Mouse (Mus musculus): ENCODE data around the gene Fgfr2.

Fgfr2 gene

DNA sequence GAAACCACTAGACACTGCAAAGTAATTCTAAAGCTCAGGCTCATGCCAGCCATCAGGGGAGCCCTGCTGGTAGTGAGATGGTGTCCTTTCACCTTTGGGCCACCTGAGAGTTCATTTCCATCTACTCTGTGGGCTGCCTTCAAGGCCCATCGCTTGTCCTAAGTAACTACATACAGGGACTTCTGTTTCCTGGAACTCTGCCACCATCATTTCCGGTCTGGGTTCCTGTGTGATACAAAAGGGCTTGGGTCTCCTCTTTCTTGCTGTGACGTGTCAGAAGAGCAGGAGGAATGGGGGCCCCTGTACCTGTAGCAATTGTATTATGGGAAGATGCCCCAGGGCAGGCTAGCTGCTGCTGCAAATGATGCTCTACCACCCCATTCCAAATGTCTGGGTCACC is 884.2 kb downstream of the Fgfr2 start:
- DNase-seq, result peak; percentile 43

DNA sequence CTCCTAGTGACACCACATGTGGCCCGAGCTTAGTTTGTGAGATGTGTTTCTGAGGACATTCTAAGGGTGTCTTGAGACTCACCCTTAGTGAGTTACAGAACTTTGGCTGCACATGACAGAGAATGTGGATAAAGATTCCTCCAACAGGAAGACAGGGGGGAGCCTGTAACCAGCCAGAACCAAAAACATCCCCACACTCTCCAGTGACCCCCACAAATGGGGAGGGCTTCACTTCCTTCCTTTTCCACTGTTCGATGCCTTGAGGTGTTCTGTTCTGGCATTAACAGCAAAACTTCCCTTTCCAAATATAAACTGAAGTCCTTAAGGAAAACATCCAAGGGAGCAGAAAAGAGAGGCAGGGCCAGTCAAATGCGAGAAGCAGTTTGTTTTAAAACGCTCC is 886.0 kb downstream of the Fgfr2 start:
- peak; percentile 65 for DNase-seq

- DNase-seq, result peak; percentile 48
These were observed 886.4 kb downstream of the Fgfr2 start for GRCm38 (mm10) chr7:132236789-132237188.

GRCm38 (mm10) chr7:132234250-132234649 is 888.9 kb downstream of the Fgfr2 start:
- DNase-seq, result no peak

DNA sequence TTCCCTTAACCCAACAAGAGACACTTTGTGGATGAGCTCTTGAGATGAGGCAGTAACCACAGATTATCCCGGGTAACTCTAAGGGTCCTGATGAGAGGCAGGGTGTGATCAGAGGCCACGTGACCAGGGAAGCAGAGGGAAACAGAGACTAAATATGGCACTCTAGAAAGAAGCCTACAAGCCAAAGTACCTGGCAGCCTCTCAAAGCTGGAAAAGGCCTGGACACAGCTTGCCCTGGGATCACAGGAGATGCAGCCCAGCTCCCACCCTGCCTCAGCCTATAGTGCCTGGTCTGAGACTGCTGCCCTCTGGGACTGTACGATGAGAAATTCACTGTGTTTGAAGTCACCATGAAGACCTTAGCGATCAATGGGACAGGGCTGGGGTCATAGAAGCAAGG is 889.4 kb downstream of the Fgfr2 start:
- DNase-seq, result no peak

- DNase-seq, result no peak
These were observed 890.2 kb downstream of the Fgfr2 start for GRCm38 (mm10) chr7:132232937-132233336.

DNA sequence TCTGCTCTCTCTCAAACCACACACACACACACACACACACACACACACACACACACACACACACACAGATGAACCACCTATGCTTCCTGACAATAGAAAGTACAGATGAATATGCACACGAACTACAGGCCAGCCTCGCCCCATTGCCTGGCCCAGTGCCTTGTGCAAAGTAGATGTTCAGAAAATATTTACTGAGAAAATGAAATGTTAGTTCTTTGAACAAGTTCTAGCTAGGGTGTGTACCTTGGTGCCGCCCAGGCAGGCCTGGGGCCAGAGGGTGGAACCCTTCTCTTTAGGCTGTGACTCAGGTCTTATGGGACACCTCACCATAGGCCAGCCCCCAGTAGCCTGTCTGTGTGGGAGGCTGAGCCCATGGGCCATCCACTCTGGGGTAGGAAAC is 891.7 kb downstream of the Fgfr2 start:
- no peak for DNase-seq

GRCm38 (mm10) chr7:132230961-132231360 is 892.2 kb downstream of the Fgfr2 start:
- DNase-seq, result no peak

DNA sequence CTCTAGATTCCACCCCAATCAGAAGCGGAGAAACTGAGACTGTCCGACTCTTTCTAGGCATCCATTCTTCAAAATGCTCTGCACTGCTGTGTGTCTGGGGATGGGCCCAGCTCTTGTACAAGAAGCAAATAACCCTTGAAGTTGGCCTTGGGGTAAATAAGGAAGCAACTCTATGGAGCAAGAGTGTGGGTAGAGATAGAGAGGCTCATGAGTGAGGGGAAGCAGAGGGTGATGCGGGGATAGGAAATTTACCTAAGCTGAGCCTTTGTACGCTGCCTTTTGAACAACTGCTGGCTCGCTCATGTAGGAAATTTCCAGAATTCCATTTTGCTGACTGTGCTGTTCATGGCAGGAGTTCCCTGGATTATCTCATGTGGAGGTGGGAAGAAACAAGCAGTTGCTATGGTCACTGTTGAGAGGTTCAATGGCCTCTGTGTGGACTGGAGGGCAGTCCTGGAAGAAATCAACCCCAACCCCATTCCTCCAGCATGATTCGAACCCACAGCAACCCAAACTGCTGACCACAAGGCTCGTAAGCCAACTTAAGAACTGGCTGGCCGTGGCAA is 896.0 kb downstream of the Fgfr2 start:
- no peak for DNase-seq

GRCm38 (mm10) chr7:132226379-132227074 is 896.6 kb downstream of the Fgfr2 start:
- DNase-seq, result peak; percentile 92

GRCm38 (mm10) chr7:132223452-132224141 is 899.6 kb downstream of the Fgfr2 start:
- no peak for DNase-seq

GRCm38 (mm10) chr7:132214031-132214430 is 909.1 kb downstream of the Fgfr2 start:
- DNase-seq, result no peak

DNA sequence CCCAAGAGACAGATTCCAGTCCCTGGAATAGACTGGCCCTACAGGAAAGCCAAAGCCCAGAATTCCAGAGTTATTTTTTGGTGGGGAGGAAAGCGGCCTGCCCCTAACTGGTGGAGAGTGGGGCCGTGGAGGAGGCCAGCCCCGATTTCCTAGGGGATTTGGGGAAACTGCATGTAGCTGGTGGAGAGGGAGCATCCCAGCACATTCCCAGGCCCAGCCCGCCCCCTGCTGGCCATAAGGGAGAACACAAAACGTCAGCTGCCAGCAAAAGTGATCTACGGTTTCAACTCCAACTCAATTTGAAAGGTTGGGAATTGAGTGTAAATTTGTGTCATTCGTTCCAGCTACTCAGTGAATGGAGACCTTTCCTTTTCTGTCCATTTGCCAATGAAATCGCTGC is 909.7 kb downstream of the Fgfr2 start:
- peak; percentile 76 for DNase-seq

DNA sequence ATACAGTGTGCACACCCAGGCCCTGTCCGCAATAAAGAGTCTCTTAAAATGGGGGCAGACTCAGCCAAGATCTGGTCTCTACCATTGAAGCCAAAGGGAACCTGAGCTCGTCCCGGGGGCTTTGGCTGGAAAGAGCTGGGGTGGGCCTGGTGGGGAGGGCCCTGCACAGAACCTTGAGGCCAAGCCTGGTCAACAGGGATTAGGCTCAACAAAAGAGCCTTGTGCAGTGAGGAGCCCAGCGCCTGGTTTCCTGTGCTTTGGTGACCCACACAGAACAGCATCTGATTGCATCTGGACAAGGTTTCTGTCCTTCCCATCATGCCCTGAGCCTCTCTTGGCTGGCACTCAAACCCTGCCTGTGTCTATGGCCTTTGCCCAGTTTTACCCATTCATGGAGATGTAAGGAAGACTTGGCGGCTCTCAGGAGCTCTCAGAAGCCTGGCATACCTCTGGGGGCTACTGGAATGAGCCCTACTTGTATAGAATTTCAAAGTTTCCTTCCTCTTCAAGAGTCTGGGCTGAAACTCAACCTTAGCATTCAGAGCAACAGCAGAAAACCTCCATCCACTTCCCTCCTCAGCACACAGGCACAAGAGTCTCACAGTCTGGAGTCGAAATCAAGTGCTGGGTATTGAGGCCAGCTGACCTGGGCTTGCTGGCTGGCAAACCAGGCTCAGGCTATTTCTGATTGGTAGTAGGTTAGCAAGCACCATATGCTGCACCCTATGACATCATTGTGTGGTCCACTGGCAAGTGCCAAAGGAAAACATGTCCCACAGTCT is 911.0 kb downstream of the Fgfr2 start:
- DNase-seq, result no peak

- DNase-seq, result no peak
These were observed 912.5 kb downstream of the Fgfr2 start for GRCm38 (mm10) chr7:132210616-132211015.

DNA sequence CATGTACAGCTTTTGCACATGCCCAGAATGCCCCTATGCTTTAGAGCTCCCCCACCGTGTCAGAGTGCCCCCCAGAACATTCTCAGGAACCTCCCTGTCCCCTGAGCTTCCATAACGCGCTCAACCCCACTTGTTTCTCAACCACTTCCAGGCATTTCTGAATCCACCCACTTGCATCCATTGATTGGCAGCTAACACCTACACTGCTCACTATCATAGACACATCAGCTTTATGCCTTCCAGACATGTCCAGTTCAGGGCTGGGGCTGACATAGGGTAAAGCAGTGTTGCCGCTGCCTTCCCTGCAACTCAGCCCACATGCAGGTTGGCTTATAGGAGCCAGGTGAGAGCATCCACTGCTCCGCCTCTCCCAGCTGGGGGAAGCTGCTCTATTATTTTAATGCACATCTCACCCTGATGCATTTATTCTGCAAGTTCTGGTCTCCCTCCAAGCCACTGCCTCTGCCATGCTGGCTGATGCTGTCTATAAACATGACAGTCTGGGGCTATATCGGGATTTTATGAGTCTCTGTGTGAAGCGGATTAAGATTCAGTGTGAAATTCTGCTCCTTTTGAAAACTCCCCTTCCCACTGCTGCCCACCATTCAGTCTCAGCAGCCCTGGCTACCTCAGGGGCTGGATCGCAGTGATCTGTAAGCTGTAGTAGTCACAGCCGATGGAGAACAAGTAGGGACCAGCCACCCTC is 914.1 kb downstream of the Fgfr2 start:
- DNase-seq, result no peak

GRCm38 (mm10) chr7:132204073-132204612 is 919.0 kb downstream of the Fgfr2 start:
- no peak for DNase-seq

- DNase-seq, result no peak
These were observed 923.5 kb downstream of the Fgfr2 start for GRCm38 (mm10) chr7:132199686-132200085.

GRCm38 (mm10) chr7:132198806-132199205 is 924.3 kb downstream of the Fgfr2 start:
- DNase-seq, result no peak

- no peak for DNase-seq
These were observed 925.2 kb downstream of the Fgfr2 start for GRCm38 (mm10) chr7:132197817-132198475.

DNA sequence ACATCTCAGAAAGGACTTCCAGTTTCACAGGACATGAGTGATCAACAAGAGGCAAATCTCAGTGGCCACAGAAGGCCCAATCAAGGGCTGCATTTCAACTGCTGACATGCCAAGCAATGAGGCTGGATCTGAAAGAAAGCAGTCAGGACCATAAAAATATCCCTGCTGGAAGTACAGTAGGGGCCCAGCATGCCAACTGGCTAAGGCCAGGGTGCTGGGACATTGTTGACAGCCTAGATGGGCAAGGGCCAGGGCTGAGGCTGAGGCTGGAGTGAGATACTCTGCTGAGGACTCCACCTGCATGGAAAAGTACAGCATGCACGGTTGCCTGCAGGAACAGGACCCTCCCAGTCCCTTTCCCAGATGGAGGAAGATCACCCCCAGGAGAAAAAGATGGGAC is 926.6 kb downstream of the Fgfr2 start:
- peak; percentile 30 for DNase-seq

- no peak for DNase-seq
These were observed 929.5 kb downstream of the Fgfr2 start for GRCm38 (mm10) chr7:132193606-132194005.

Data from lung, postnatal 10 days (tissue).